Mouse (Mus musculus) intestine, embryonic 16.5 days (tissue): ENCODE measurements around the gene Gm27021. TPM values are rescaled to one million over a fixed set of nuclear protein-coding genes. Genes with fewer than 3 reads are reported as not detected.

ENCODE experiments used
- ATAC-seq: fragments of 200-750 bp; cut with Nextera tagmentation; 2 replicates; pipeline ENCODE4 v1.8.0; 2017; ENCODE audit warnings: moderate TSS enrichment, moderate library complexity
- H3K27ac ChIP-seq: fragments of 300-500 bp; sonication (generic); 2 replicates; pipeline ENCODE4 v1.5.1; 2014; ENCODE audit warnings: mild to moderate bottlenecking, low read length
- H3K27me3 ChIP-seq: fragments of 300-500 bp; sonication (generic); replicated peaks from 2 replicates; pipeline ENCODE4 v1.6.1; 2014; ENCODE audit warnings: low read length, control low read depth, mixed read lengths; ENCODE audit not compliant: control insufficient read depth, insufficient read depth
- H3K36me3 ChIP-seq: fragments of 300-500 bp; sonication (generic); 2 replicates; pipeline ENCODE4 v1.6.1; 2014; ENCODE audit warnings: low read length, control low read depth; ENCODE audit not compliant: control insufficient read depth, insufficient read depth
- H3K4me1 ChIP-seq: fragments of 300-500 bp; sonication (generic); 2 replicates; pipeline ENCODE4 v1.6.1; 2014; ENCODE audit warnings: low read length, control low read depth, mixed read lengths; ENCODE audit not compliant: control insufficient read depth, insufficient read depth
- H3K4me2 ChIP-seq: fragments of 300-500 bp; sonication (generic); 2 replicates; pipeline ENCODE4 v1.6.1; 2014; ENCODE audit warnings: low read depth, low read length, control low read depth
- H3K4me3 ChIP-seq: fragments of 300-500 bp; sonication (generic); 2 replicates; pipeline ENCODE4 v1.5.1; 2014; ENCODE audit warnings: mild to moderate bottlenecking, low read length
- H3K9ac ChIP-seq: fragments of 300-500 bp; sonication (generic); 2 replicates; pipeline ENCODE4 v1.6.1; 2014; ENCODE audit warnings: low read depth, low read length
- H3K9me3 ChIP-seq: fragments of 300-500 bp; sonication (generic); 2 replicates; pipeline ENCODE4 v1.6.1; 2016; ENCODE audit warnings: low read length, control low read depth; ENCODE audit not compliant: control insufficient read depth
- WGBS: fragments of 180-500 bp; shearing (Covaris S2); extraction: QIAGEN DNeasy Blood & Tissue Kit; methylation state at CpG from one replicate; pipeline ENCODE4 v1.1.7; 2014; 5-methylcytosine and 5-hydroxymethylcytosine counted together
- polyA plus RNA-seq: library from polyadenylated mRNA; unstranded; fragments of >200 nt; fragmentation: Nextera tagmentation; extraction: Ambion mirVana; gene quantifications from 2 replicates; pipeline ENCODE4 v1.2.1, GENCODE M21; 2015

The Gm27021 gene
- polyA plus RNA-seq, 1 experiment from 2014 or later: 1.5 TPM

- WGBS: 2% methylated on average over 44 of the region's 44 CpGs
- ATAC-seq: peak; percentile 45
- Histone ChIP-seq H3K4me3 (peak overlapping the region; percentile 71), H3K9me3 (0 out of 2 replicates have a peak, but pooled peaks cover 4% of the 10 kb centered on the region), H3K4me2 (peak overlapping the region; percentile 100), H3K27me3 (peaks cover 5% of the 10 kb centered on the region; the same call in 1 of the 2 replicates), H3K4me1 (peaks cover 8% of the 10 kb centered on the region), H3K36me3 (no peaks in the 10 kb centered on the region), H3K27ac (no peak overlapping the region), H3K9ac (peak overlapping the region; percentile 72)
These were observed 34.1 kb downstream of the Gm27021 start for GRCm38 (mm10) chr8:120633665-120634271.

GRCm38 (mm10) chr8:120632969-120633664, 34.8 kb downstream of the Gm27021 start:
- WGBS: 45% methylated on average over 17 of the region's 17 CpGs
- no peaks in the 10 kb centered on the region for H3K36me3 ChIP-seq
- H3K27ac ChIP-seq: no peak overlapping the region
- peaks cover 5% of the 10 kb centered on the region; the same call in 1 of the 2 replicates for H3K27me3 ChIP-seq
- no peak overlapping the region for H3K9ac ChIP-seq
- H3K4me3 ChIP-seq: peak overlapping the region; percentile 71; the same call in 1 of the 2 replicates
- H3K4me1 ChIP-seq: peaks cover 8% of the 10 kb centered on the region
- ATAC-seq: no peak
- peak overlapping the region; percentile 100 for H3K4me2 ChIP-seq
- 0 out of 2 replicates have a peak, but pooled peaks cover 4% of the 10 kb centered on the region for H3K9me3 ChIP-seq

GRCm38 (mm10) chr8:120631441-120632375, 36.2 kb downstream of the Gm27021 start:
- no peak overlapping the region for H3K9ac ChIP-seq
- H3K36me3 ChIP-seq: no peaks in the 10 kb centered on the region
- no peak overlapping the region for H3K4me3 ChIP-seq
- ATAC-seq: no peak
- peaks cover 8% of the 10 kb centered on the region for H3K4me1 ChIP-seq
- no peak overlapping the region for H3K27ac ChIP-seq
- 85% methylated on average over 21 of the region's 21 CpGs for WGBS
- no peak overlapping the region for H3K4me2 ChIP-seq
- peaks cover 5% of the 10 kb centered on the region; the same call in 1 of the 2 replicates for H3K27me3 ChIP-seq
- H3K9me3 ChIP-seq: 0 out of 2 replicates have a peak, but pooled peaks cover 4% of the 10 kb centered on the region

GRCm38 (mm10) chr8:120630848-120631247, 37.0 kb downstream of the Gm27021 start:
- peaks cover 8% of the 10 kb centered on the region for H3K4me1 ChIP-seq

GRCm38 (mm10) chr8:120630031-120630430, 37.8 kb downstream of the Gm27021 start:
- Histone ChIP-seq H3K27ac (no peak overlapping the region), H3K9ac (no peak overlapping the region), H3K4me2 (no peak overlapping the region), H3K4me3 (no peak overlapping the region), H3K27me3 (peaks cover under 1% of the 10 kb centered on the region; the same call in 1 of the 2 replicates), H3K9me3 (0 out of 2 replicates have a peak, but pooled peaks cover 4% of the 10 kb centered on the region), H3K36me3 (no peaks in the 10 kb centered on the region), H3K4me1 (peaks cover 8% of the 10 kb centered on the region)
- ATAC-seq: no peak
- WGBS: 55% methylated on average over 5 of the region's 5 CpGs

More at GRCm38 (mm10) chr8:120630848-120631247, 37.0 kb downstream of the Gm27021 start:
- Histone ChIP-seq H3K4me2 (no peak overlapping the region), H3K27me3 (peaks cover 5% of the 10 kb centered on the region; the same call in 1 of the 2 replicates), H3K27ac (no peak overlapping the region), H3K4me3 (no peak overlapping the region), H3K9me3 (0 out of 2 replicates have a peak, but pooled peaks cover 4% of the 10 kb centered on the region), H3K36me3 (no peaks in the 10 kb centered on the region), H3K9ac (no peak overlapping the region)
- no peak for ATAC-seq
- WGBS: 55% methylated on average over 6 of the region's 6 CpGs

- no peak overlapping the region for H3K4me3 ChIP-seq
- H3K36me3 ChIP-seq: no peaks in the 10 kb centered on the region
- H3K9me3 ChIP-seq: no peaks in the 10 kb centered on the region
- H3K27me3 ChIP-seq: no peaks in the 10 kb centered on the region
- H3K27ac ChIP-seq: no peak overlapping the region
- ATAC-seq: no peak
- no peak overlapping the region for H3K9ac ChIP-seq
- H3K4me2 ChIP-seq: no peak overlapping the region
- WGBS: 79% methylated on average over 5 of the region's 5 CpGs
- no peaks in the 10 kb centered on the region for H3K4me1 ChIP-seq
These were observed 40.6 kb downstream of the Gm27021 start for GRCm38 (mm10) chr8:120627298-120627697.

- no peak for ATAC-seq
- no peaks in the 10 kb centered on the region for H3K36me3 ChIP-seq
- H3K9me3 ChIP-seq: no peaks in the 10 kb centered on the region
- WGBS: 66% methylated on average over 11 of the region's 11 CpGs
- H3K4me3 ChIP-seq: no peak overlapping the region
- H3K4me2 ChIP-seq: no peak overlapping the region
- no peak overlapping the region for H3K27ac ChIP-seq
- no peak overlapping the region for H3K9ac ChIP-seq
- no peaks in the 10 kb centered on the region for H3K27me3 ChIP-seq
- no peaks in the 10 kb centered on the region for H3K4me1 ChIP-seq
These were observed 41.4 kb downstream of the Gm27021 start for GRCm38 (mm10) chr8:120626461-120626860.

GRCm38 (mm10) chr8:120623608-120624007, 44.3 kb downstream of the Gm27021 start:
- Histone ChIP-seq H3K4me2 (no peak overlapping the region), H3K36me3 (no peaks in the 10 kb centered on the region), H3K9me3 (no peaks in the 10 kb centered on the region), H3K4me3 (no peak overlapping the region), H3K4me1 (no peaks in the 10 kb centered on the region), H3K27me3 (no peaks in the 10 kb centered on the region), H3K27ac (no peak overlapping the region), H3K9ac (no peak overlapping the region)
- WGBS: 42% methylated on average over 2 of the region's 2 CpGs
- no peak for ATAC-seq

GRCm38 (mm10) chr8:120622161-120622560, 45.7 kb downstream of the Gm27021 start:
- H3K27me3 ChIP-seq: no peaks in the 10 kb centered on the region
- no peaks in the 10 kb centered on the region for H3K9me3 ChIP-seq
- H3K9ac ChIP-seq: no peak overlapping the region
- no peak overlapping the region for H3K4me3 ChIP-seq
- 66% methylated on average over 14 of the region's 14 CpGs for WGBS
- no peaks in the 10 kb centered on the region for H3K36me3 ChIP-seq
- H3K4me1 ChIP-seq: no peaks in the 10 kb centered on the region
- H3K4me2 ChIP-seq: no peak overlapping the region
- ATAC-seq: no peak
- no peak overlapping the region for H3K27ac ChIP-seq
